In the genomic region with DNA sequence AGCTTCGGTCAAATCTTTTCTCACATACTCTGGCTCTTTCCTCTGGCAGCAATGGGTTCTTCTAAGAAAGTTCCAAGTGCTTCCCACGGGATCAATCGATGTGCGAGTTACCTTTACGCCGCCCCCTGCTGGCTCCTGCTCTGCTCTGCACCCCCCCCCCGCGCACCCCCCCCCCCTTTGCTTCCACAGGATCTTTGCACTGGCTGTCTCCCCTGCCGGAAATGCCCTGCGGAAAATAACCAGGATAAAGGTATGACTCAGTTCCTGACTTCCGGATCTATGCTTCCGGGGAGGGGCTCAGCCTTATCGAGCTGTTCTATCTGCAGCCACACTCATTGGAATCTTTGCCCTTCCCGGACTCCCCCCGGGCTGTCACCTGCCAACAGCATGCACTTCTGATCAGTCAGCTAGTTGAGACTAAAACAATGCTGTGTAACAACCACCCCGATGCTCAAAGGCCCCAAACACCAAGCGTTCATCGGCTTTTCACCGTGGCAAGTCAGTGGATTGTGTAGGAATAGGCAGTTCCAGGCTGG, we compare ENCODE assay signal across 37 mouse cellular contexts. TPM values are rescaled to one million over a fixed set of nuclear protein-coding genes. Genes with fewer than 3 reads are reported as not detected.
DNase-seq lines count a peak whose midpoint lies in the region; ATAC-seq and TF ChIP-seq lines count a peak whose summit lies in the region.
"Had no signal": no experiment of that assay in that cellular context is flagged by ENCODE, and none has a peak within 500 bp of the region (broad histone marks: within the 10 kb centered on the region; RNA-seq: fewer than 3 reads in every experiment).

No protein-coding gene starts in this region.

- H3K4me1 ChIP-seq in lung, embryonic 14.5 days (ENCODE audit: insufficient read depth) = no peaks in the 10 kb centered on the region

- no peak overlapping the region for H3K27ac ChIP-seq in lung, embryonic 14.5 days (ENCODE audit: low read depth)
- H3K27ac ChIP-seq: embryonic facial prominence, embryonic 10.5 days; embryonic facial prominence, embryonic 15.5 days; forebrain, embryonic 12.5 days; heart, embryonic 13.5 days; hindbrain, embryonic 10.5 days; limb, embryonic 12.5 days; macrophage; stomach, embryonic 15.5 days had no signal

- H3K4me3 ChIP-seq in lung, embryonic 14.5 days (ENCODE audit: low read depth, low read length) = no peak overlapping the region
- H3K4me3 ChIP-seq: embryonic facial prominence, embryonic 10.5 days; embryonic facial prominence, embryonic 15.5 days; forebrain, embryonic 12.5 days; heart, embryonic 13.5 days; hindbrain, embryonic 10.5 days; limb, embryonic 12.5 days; stomach, embryonic 15.5 days had no signal

- DNase-seq in heart, adult 11 months = peak; percentile 92
- DNase-seq in heart, postnatal 36 days = no peak
- DNase-seq in lung, embryonic 14.5 days = no peak
- no peak for DNase-seq in lung, adult 18-20 months
- DNase-seq in brain, embryonic 14.5 days (ENCODE audit: low read depth) = no peak
- DNase-seq in adipocyte (ENCODE audit: low spot score) = no peak
- no peak for DNase-seq in left cerebral cortex, adult 9 months (ENCODE audit: low spot score in 2 of 2)
- DNase-seq: adrenal gland, adult 8-10 months; cerebellum, adult 8-10 months; cerebellum, postnatal 25 days; forebrain, postnatal 0 days; gastrocnemius, postnatal 25 days; heart, adult 18-20 months; heart, postnatal 10 days; kidney, adult 8-10 months; kidney, postnatal 14 days; layer of hippocampus, adult 9-11 months; liver, postnatal 0 days; lung, postnatal 10 days; midbrain, embryonic 14.5 days; thymus, postnatal 14 days had no signal

- H3K4me2 ChIP-seq in lung, embryonic 14.5 days = no peak overlapping the region
- H3K4me2 ChIP-seq: embryonic facial prominence, embryonic 15.5 days; forebrain, embryonic 12.5 days; heart, embryonic 13.5 days; limb, embryonic 12.5 days; liver, embryonic 11.5 days; stomach, embryonic 15.5 days had no signal

- no peaks in the 10 kb centered on the region for H3K9me3 ChIP-seq in lung, embryonic 14.5 days (ENCODE audit: low read depth, low read length)
- H3K9me3 ChIP-seq: embryonic facial prominence, embryonic 10.5 days; embryonic facial prominence, embryonic 15.5 days; forebrain, embryonic 12.5 days; heart, embryonic 13.5 days; hindbrain, embryonic 10.5 days; limb, embryonic 12.5 days; stomach, embryonic 15.5 days had no signal

- no peaks in the 10 kb centered on the region for H3K36me3 ChIP-seq in lung, embryonic 14.5 days (ENCODE audit: insufficient read depth)
- H3K36me3 ChIP-seq: embryonic facial prominence, embryonic 10.5 days; embryonic facial prominence, embryonic 15.5 days; forebrain, embryonic 12.5 days; heart, embryonic 13.5 days; hindbrain, embryonic 10.5 days; limb, embryonic 12.5 days; stomach, embryonic 15.5 days had no signal

- no peak for ATAC-seq in lung, embryonic 14.5 days (ENCODE audit: insufficient read depth)
- ATAC-seq: forebrain, postnatal 0 days; hindbrain, embryonic 16.5 days; liver, postnatal 0 days had no signal

- 68% methylated on average over 17 of the region's 19 CpGs for WGBS in lung, embryonic 14.5 days

- no peaks in the 10 kb centered on the region for H3K27me3 ChIP-seq in lung, embryonic 14.5 days (ENCODE audit: insufficient read depth, low read length)
- H3K27me3 ChIP-seq: heart, embryonic 13.5 days had no signal

- H3K9ac ChIP-seq in lung, embryonic 14.5 days = no peak overlapping the region
- H3K9ac ChIP-seq: embryonic facial prominence, embryonic 15.5 days; forebrain, embryonic 12.5 days; forebrain, postnatal 0 days; heart, embryonic 13.5 days; limb, embryonic 12.5 days; liver, postnatal 0 days; stomach, embryonic 15.5 days had no signal

- TF ChIP-seq POLR2A in brain, embryonic 14.5 days (IDR thresholded peaks at IDR 0.05; ENCODE audit: borderline replicate concordance, extremely low read depth, insufficient read depth, insufficient read length, poor library complexity, severe bottlenecking) = no peak

- intact Hi-C loops in heart, postnatal 36 days (cut with DNase I) = no loop called here

- 0 out of 2 replicates have a peak, but pooled peaks have one; percentile 4 for TF ChIP-seq CTCF in lung, embryonic 14.5 days (IDR thresholded peaks at IDR 0.05; ENCODE audit: low read depth)
- peak; percentile 14; the same call in 1 of the 2 replicates for TF ChIP-seq CTCF in brain, embryonic 14.5 days (IDR thresholded peaks at IDR 0.05; ENCODE audit: borderline replicate concordance, extremely low read depth, insufficient read depth, insufficient read length)

RNA-seq across cellular contexts. Expression of a gene that starts 30.3 kb away (rescaled TPM):
- total RNA-seq in heart, postnatal 36 days (2021) = 1 to 10 TPM; 6.9 to 8.0 TPM
- polyA plus RNA-seq in lung, embryonic 14.5 days (2014; fragmentation: Nextera tagmentation; extraction: Ambion mirVana) = 7.9 and 9.3 TPM in 2 replicates
- polyA plus RNA-seq in brain, embryonic 14.5 days (2012; rRNA removed) = 0.35 and 0.36 TPM in 2 replicates
- total RNA-seq: megakaryocyte-erythroid progenitor cell, adult 5-6 weeks; monocyte, adult 5-6 weeks had no signal
- polyA plus RNA-seq: macrophage had no signal

RNA-seq across cellular contexts. Expression of a gene that starts 42.3 kb away (rescaled TPM):
- 1 to 10 TPM; 2.1 to 2.7 TPM for total RNA-seq in heart, postnatal 36 days (2021)
- polyA plus RNA-seq in lung, embryonic 14.5 days (2014; fragmentation: Nextera tagmentation; extraction: Ambion mirVana) = not detected in 2 replicates
- 0.22 and 0.23 TPM in 2 replicates for polyA plus RNA-seq in brain, embryonic 14.5 days (2012; rRNA removed)
- total RNA-seq: adrenal gland, adult 8-10 months; forebrain, postnatal 0 days; gastrocnemius, postnatal 25 days; left cerebral cortex, postnatal 25 days; megakaryocyte-erythroid progenitor cell, adult 5-6 weeks; monocyte, adult 5-6 weeks had no signal
- polyA plus RNA-seq: forebrain, postnatal 0 days; intestine, embryonic 14.5 days; liver, embryonic 11.5 days; liver, postnatal 0 days; macrophage; midbrain, embryonic 14.5 days; neural tube, embryonic 14.5 days had no signal

RNA-seq across cellular contexts. Expression of a gene that starts 59.6 kb away (rescaled TPM):
- not detected for total RNA-seq in heart, postnatal 36 days (2021)
- polyA plus RNA-seq in lung, embryonic 14.5 days (2014; fragmentation: Nextera tagmentation; extraction: Ambion mirVana) = not detected in 2 replicates
- not detected in 2 replicates for polyA plus RNA-seq in brain, embryonic 14.5 days (2012; rRNA removed)
- total RNA-seq: adrenal gland, adult 8-10 months; adrenal gland, postnatal 4 days; forebrain, postnatal 0 days; gastrocnemius, postnatal 25 days; heart, adult 18-20 months; heart, postnatal 10 days; left cerebral cortex, postnatal 25 days; megakaryocyte-erythroid progenitor cell, adult 5-6 weeks had no signal
- polyA plus RNA-seq: embryonic facial prominence, embryonic 10.5 days; embryonic facial prominence, embryonic 15.5 days; forebrain, embryonic 12.5 days; forebrain, postnatal 0 days; heart, embryonic 13.5 days; hindbrain, embryonic 10.5 days; hindbrain, embryonic 16.5 days; intestine, embryonic 14.5 days; limb, embryonic 12.5 days; liver, embryonic 11.5 days; liver, postnatal 0 days; macrophage; midbrain, embryonic 14.5 days; neural tube, embryonic 14.5 days; stomach, embryonic 15.5 days had no signal
